Mouse (Mus musculus) kidney, postnatal 10 days (tissue): ENCODE measurements around the gene Ccdc62.

Experiments
- DNase-seq: peaks from one replicate; pipeline ENCODE4 v3.0.0; 2021; ENCODE audit warnings: mixed read lengths

Gene Ccdc62

GRCm38 (mm10) chr5:124005591-124005990 lies 75.1 kb downstream of the Ccdc62 start:
- peak; percentile 63 for DNase-seq

GRCm38 (mm10) chr5:124006082-124006873 lies 75.8 kb downstream of the Ccdc62 start:
- DNase-seq = no peak

GRCm38 (mm10) chr5:124006891-124007491 lies 76.5 kb downstream of the Ccdc62 start:
- peak; percentile 76 for DNase-seq

- DNase-seq = no peak
These were observed 79.6 kb downstream of the Ccdc62 start for GRCm38 (mm10) chr5:124010077-124010476.

- DNase-seq = peak; percentile 88
These were observed 80.6 kb downstream of the Ccdc62 start for GRCm38 (mm10) chr5:124010910-124011655.

- no peak for DNase-seq
These were observed 81.4 kb downstream of the Ccdc62 start for GRCm38 (mm10) chr5:124011927-124012326.

GRCm38 (mm10) chr5:124012885-124013284 lies 82.4 kb downstream of the Ccdc62 start:
- DNase-seq = no peak

GRCm38 (mm10) chr5:124013747-124014146 lies 83.3 kb downstream of the Ccdc62 start:
- DNase-seq = no peak

GRCm38 (mm10) chr5:124014180-124014579 lies 83.7 kb downstream of the Ccdc62 start:
- no peak for DNase-seq

GRCm38 (mm10) chr5:124014791-124015251 lies 84.3 kb downstream of the Ccdc62 start:
- DNase-seq = peak; percentile 76

GRCm38 (mm10) chr5:124015727-124016126 lies 85.2 kb downstream of the Ccdc62 start:
- no peak for DNase-seq

- DNase-seq = no peak
These were observed 85.9 kb downstream of the Ccdc62 start for GRCm38 (mm10) chr5:124016291-124016821.

- DNase-seq = no peak
These were observed 87.5 kb downstream of the Ccdc62 start for GRCm38 (mm10) chr5:124017941-124018340.

- DNase-seq = no peak
These were observed 88.2 kb downstream of the Ccdc62 start for GRCm38 (mm10) chr5:124018651-124019050.
